Mouse (Mus musculus) T-cell, adult 2 months (primary cell): ENCODE measurements around the gene Scn2b.

Experiments
- DNase-seq: peaks from one replicate; pipeline ENCODE4 v3.0.0; 2022; ENCODE audit warnings: low spot score

Gene Scn2b

GRCm38 (mm10) chr9:45119954-45120530 lies 2.5 kb downstream of the Scn2b start:
- no peak for DNase-seq

GRCm38 (mm10) chr9:45120567-45120966 lies 3.0 kb downstream of the Scn2b start:
- no peak for DNase-seq

- no peak for DNase-seq
Measured at GRCm38 (mm10) chr9:45121001-45121400, 3.4 kb downstream of the Scn2b start.

- peak; percentile 79 for DNase-seq
Measured at GRCm38 (mm10) chr9:45121769-45122168, 4.2 kb downstream of the Scn2b start.

GRCm38 (mm10) chr9:45122209-45122761 lies 4.7 kb downstream of the Scn2b start:
- DNase-seq: peak; percentile 74

- no peak for DNase-seq
Measured at GRCm38 (mm10) chr9:45125211-45125610, 7.6 kb downstream of the Scn2b start.

- DNase-seq: peak; percentile 49
Measured at GRCm38 (mm10) chr9:45126941-45127340, 9.4 kb downstream of the Scn2b start.

- no peak for DNase-seq
Measured at GRCm38 (mm10) chr9:45130119-45130518, 12.5 kb downstream of the Scn2b start.

- DNase-seq: peak; percentile 70
Measured at GRCm38 (mm10) chr9:45133484-45134310, 16.1 kb downstream of the Scn2b start.

GRCm38 (mm10) chr9:45136442-45137169 lies 19.0 kb downstream of the Scn2b start:
- no peak for DNase-seq

- peak; percentile 51 for DNase-seq
Measured at GRCm38 (mm10) chr9:45138191-45139032, 20.8 kb downstream of the Scn2b start, which contains the start of gene Scn4b. Gene Scn4b, plus strand, starts transcription at chr9:45138395.

GRCm38 (mm10) chr9:45139082-45139481 lies 21.5 kb downstream of the Scn2b start:
- no peak for DNase-seq

- DNase-seq: no peak
Measured at GRCm38 (mm10) chr9:45140945-45141344, 23.4 kb downstream of the Scn2b start.

GRCm38 (mm10) chr9:45142686-45143085 lies 25.1 kb downstream of the Scn2b start:
- DNase-seq: no peak

- no peak for DNase-seq
Measured at GRCm38 (mm10) chr9:45145533-45146266, 28.1 kb downstream of the Scn2b start.

GRCm38 (mm10) chr9:45146267-45146597 lies 28.6 kb downstream of the Scn2b start:
- peak; percentile 70 for DNase-seq

GRCm38 (mm10) chr9:45150933-45151332 lies 33.4 kb downstream of the Scn2b start:
- DNase-seq: no peak

GRCm38 (mm10) chr9:45153361-45153760 lies 35.8 kb downstream of the Scn2b start:
- DNase-seq: peak; percentile 35

- DNase-seq: no peak
Measured at GRCm38 (mm10) chr9:45167903-45168302, 50.3 kb downstream of the Scn2b start.

GRCm38 (mm10) chr9:45170150-45170549 lies 52.6 kb downstream of the Scn2b start:
- DNase-seq: no peak

- DNase-seq: no peak
Measured at GRCm38 (mm10) chr9:45171073-45171610, 53.6 kb downstream of the Scn2b start.
